Mouse (Mus musculus) midbrain, embryonic 16.5 days (tissue): ENCODE results near the gene Cpox. TPM values are rescaled to one million over a fixed set of nuclear protein-coding genes. Genes with fewer than 3 reads are reported as not detected.

Experiments used
- ATAC-seq: fragments of 200-750 bp; cut with Nextera tagmentation; 2 replicates; pipeline ENCODE4 v1.8.0; 2017; ENCODE audit warnings: moderate TSS enrichment
- H3K27ac ChIP-seq: fragments of 300-500 bp; sonication (generic); 2 replicates; pipeline ENCODE4 v1.5.1; 2014; ENCODE audit warnings: mild to moderate bottlenecking, low read length, mixed read lengths
- H3K27me3 ChIP-seq: fragments of 300-500 bp; sonication (generic); 2 replicates; pipeline ENCODE4 v1.6.1; 2014; ENCODE audit warnings: low read depth, low read length, mixed read lengths; ENCODE audit not compliant: control insufficient read depth, insufficient read depth
- H3K36me3 ChIP-seq: fragments of 300-500 bp; sonication (generic); 2 replicates; pipeline ENCODE4 v1.6.1; 2014; ENCODE audit warnings: mild to moderate bottlenecking, low read length, moderate library complexity, mixed read lengths; ENCODE audit not compliant: control insufficient read depth, insufficient read depth
- H3K4me1 ChIP-seq: fragments of 300-500 bp; sonication (generic); 2 replicates; pipeline ENCODE4 v1.6.1; 2014; ENCODE audit warnings: mild to moderate bottlenecking, low read length, mixed read lengths; ENCODE audit not compliant: control insufficient read depth, insufficient read depth
- H3K4me2 ChIP-seq: fragments of 300-500 bp; sonication (generic); 2 replicates; pipeline ENCODE4 v1.6.1; 2014; ENCODE audit warnings: mild to moderate bottlenecking, low read length, mixed read lengths
- H3K4me3 ChIP-seq: fragments of 300-500 bp; sonication (generic); 2 replicates; pipeline ENCODE4 v1.5.1; 2014; ENCODE audit warnings: low read depth, mild to moderate bottlenecking, low read length, moderate library complexity, mixed read lengths
- H3K9ac ChIP-seq: fragments of 300-500 bp; sonication (generic); 2 replicates; pipeline ENCODE4 v1.6.1; 2014; ENCODE audit warnings: low read depth, low read length, mixed read lengths
- H3K9me3 ChIP-seq: fragments of 300-500 bp; sonication (generic); replicated peaks from 2 replicates; pipeline ENCODE4 v1.6.1; 2014; ENCODE audit warnings: mild to moderate bottlenecking, low read length, mixed read lengths; ENCODE audit not compliant: control insufficient read depth, poor library complexity, severe bottlenecking
- WGBS: fragments of 180-500 bp; shearing (Covaris S2); extraction: QIAGEN DNeasy Blood & Tissue Kit; methylation state at CpG from one replicate; pipeline ENCODE4 v1.1.7; 2014; 5-methylcytosine and 5-hydroxymethylcytosine counted together
- polyA plus RNA-seq: library from polyadenylated mRNA; unstranded; fragments of >200 nt; fragmentation: Nextera tagmentation; extraction: Ambion mirVana; gene quantifications from 2 replicates; pipeline ENCODE4 v1.2.1, GENCODE M21; 2015

Gene Cpox
- polyA plus RNA-seq, 1 experiment from 2014 or later, result 13.6 TPM

DNA sequence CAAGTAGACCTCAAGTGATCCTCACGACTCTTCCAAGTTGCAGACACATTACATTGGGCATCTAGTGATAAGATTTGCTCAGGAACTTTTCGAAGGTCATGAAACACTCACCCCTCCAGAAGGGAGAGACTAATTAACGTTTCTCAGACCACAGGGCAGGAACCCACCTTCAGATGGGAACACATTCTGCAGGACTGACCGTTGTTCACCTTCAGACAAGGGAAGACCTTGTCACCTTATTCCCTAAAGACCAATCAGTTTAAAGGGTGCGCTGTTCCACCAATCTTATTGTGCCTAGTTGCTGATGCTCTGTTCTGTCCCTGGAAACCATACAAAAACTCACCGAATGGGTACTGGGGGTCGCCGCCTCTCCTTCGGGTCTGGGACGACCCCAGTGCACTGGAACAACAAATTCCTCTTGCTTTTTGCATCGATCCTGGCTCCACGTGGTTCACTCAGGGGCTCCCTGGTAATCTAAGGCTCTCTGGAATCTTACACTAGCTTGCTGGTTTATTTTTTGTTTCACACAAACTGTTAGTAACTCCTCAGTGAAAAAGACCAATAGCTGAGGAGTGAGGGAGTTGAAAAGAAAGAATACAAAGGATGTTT is 30.8 kb downstream of the Cpox start:
- Histone ChIP-seq H3K9me3 (no peaks in the 10 kb centered on the region), H3K36me3 (no peaks in the 10 kb centered on the region), H3K4me2 (no peak overlapping the region), H3K27me3 (no peaks in the 10 kb centered on the region), H3K4me1 (no peaks in the 10 kb centered on the region), H3K9ac (no peak overlapping the region), H3K27ac (no peak overlapping the region), H3K4me3 (no peak overlapping the region)
- ATAC-seq, result no peak
- WGBS, result 86% methylated on average over 12 of the region's 12 CpGs

DNA sequence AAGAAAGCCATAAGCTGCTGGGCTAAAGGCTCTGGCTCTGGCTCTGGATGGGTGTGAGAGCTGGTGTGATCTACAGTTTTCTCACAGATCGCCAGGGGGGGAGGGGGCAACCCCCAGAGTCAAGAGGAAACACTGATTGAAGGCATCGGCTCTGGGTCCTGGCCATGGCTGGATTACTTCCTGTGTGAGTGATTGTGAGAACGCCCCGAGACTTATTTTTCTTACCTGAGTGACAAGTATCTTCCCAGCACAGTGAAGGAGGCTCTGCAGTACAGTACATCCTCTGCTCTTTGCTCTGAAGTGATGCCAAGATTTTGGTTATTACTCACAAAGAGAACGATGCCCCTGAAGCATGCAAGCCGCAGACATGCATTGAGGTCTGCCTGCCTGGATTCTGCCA is 31.7 kb downstream of the Cpox start:
- Histone ChIP-seq H3K27ac (no peak overlapping the region), H3K4me2 (no peak overlapping the region), H3K9ac (no peak overlapping the region), H3K4me3 (no peak overlapping the region), H3K36me3 (no peaks in the 10 kb centered on the region), H3K9me3 (no peaks in the 10 kb centered on the region), H3K4me1 (no peaks in the 10 kb centered on the region), H3K27me3 (no peaks in the 10 kb centered on the region)
- 76% methylated on average over 6 of the region's 6 CpGs for WGBS
- ATAC-seq, result no peak

DNA sequence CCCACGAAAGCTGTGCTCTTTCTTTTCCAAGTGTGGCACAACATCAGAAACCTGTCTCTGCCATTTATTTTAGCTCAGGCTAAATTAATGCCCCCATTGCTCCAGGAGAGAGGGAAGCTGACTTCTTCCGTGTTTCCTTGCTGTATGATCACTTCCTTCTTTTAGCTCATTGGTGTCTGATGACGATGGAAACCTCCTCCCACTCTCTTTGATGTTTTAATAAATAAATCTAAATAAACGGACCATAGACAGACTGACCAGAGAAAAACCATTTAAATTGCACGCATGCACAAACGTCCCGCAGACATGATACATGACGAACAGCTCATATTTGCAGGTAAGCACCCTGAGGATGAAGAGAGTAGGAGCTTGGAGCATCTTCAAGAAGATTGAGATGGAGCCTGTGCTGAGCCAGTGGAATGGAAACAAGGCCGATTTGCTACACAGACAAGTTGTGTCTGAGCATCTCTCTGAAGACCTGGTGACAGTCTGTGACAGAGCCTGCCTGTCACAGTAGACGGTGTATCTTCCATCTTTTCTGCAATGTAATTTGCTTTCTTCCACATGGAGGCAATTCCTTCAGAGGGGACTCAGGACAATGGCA is 32.3 kb downstream of the Cpox start:
- no peaks in the 10 kb centered on the region for H3K36me3 ChIP-seq
- H3K27me3 ChIP-seq, result no peaks in the 10 kb centered on the region
- no peaks in the 10 kb centered on the region for H3K9me3 ChIP-seq
- ATAC-seq, result no peak
- no peak overlapping the region for H3K27ac ChIP-seq
- no peaks in the 10 kb centered on the region for H3K4me1 ChIP-seq
- whole genome bisulfite sequencing, result 91% methylated on average over 10 of the region's 10 CpGs
- no peak overlapping the region for H3K9ac ChIP-seq
- no peak overlapping the region for H3K4me2 ChIP-seq
- H3K4me3 ChIP-seq, result no peak overlapping the region

DNA sequence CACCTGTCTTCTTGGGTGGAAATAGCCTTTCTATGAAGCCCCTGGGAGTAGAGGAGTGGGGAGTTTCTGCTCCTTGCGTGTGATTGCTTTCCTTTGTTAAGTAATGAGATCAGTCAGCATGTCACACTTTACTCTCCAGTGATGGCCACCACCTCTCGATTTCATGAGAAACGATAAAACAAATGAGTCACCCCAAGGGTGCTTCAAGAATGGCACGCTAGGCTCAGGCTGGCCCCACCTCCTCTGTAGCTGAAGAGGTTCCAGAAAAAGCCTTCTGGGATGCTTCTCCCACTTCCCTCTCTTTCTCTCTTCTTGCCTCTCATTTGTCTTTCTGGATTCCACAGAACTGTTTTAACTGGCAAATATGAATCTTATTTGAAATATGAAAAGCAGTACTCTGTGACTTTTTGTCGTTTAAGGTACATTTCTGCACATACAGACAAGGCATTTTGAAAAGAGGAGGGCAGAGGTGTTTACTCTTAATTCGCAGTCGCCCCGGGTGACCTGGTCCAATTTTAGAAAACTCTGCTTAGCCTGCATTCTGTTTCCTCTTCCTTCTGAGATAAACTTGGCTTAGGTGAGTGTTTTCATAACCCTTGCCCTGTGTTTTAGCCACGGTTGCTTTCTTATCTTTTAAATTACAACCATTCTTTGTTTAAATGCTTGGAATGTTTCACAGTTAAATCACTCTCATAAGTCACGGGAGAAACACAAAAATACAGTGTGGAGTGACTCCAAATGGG is 33.5 kb downstream of the Cpox start:
- 49% methylated on average over 10 of the region's 10 CpGs for WGBS
- H3K4me1 ChIP-seq, result no peaks in the 10 kb centered on the region
- no peak overlapping the region for H3K4me2 ChIP-seq
- no peaks in the 10 kb centered on the region for H3K9me3 ChIP-seq
- no peaks in the 10 kb centered on the region for H3K27me3 ChIP-seq
- no peak for ATAC-seq
- H3K4me3 ChIP-seq, result no peak overlapping the region
- H3K9ac ChIP-seq, result no peak overlapping the region
- no peak overlapping the region for H3K27ac ChIP-seq
- no peaks in the 10 kb centered on the region for H3K36me3 ChIP-seq

DNA sequence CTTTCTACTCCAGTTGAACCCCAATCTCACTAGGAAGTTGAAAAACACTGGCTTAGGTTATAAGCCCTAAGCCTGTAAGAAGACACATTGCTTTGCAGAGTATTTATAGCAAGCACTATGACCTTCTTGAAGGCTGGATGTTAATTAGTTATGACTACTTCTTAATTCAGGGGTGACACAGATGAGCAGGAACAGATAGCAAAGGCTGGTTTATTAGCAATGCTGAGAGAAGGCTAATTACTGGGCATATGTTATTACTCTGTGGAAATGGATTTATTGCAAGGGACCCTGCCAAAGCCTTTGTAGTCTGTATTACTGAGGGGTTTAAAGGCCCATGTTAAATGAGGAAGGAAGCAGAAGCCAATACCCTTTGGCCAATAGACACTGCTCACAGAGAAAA is 34.9 kb downstream of the Cpox start:
- peak; percentile 42; the same call in 1 of the 2 replicates for ATAC-seq
- Histone ChIP-seq H3K4me1 (no peaks in the 10 kb centered on the region), H3K27me3 (no peaks in the 10 kb centered on the region), H3K27ac (no peak overlapping the region), H3K4me2 (no peak overlapping the region), H3K4me3 (no peak overlapping the region), H3K9me3 (no peaks in the 10 kb centered on the region), H3K9ac (no peak overlapping the region), H3K36me3 (no peaks in the 10 kb centered on the region)

DNA sequence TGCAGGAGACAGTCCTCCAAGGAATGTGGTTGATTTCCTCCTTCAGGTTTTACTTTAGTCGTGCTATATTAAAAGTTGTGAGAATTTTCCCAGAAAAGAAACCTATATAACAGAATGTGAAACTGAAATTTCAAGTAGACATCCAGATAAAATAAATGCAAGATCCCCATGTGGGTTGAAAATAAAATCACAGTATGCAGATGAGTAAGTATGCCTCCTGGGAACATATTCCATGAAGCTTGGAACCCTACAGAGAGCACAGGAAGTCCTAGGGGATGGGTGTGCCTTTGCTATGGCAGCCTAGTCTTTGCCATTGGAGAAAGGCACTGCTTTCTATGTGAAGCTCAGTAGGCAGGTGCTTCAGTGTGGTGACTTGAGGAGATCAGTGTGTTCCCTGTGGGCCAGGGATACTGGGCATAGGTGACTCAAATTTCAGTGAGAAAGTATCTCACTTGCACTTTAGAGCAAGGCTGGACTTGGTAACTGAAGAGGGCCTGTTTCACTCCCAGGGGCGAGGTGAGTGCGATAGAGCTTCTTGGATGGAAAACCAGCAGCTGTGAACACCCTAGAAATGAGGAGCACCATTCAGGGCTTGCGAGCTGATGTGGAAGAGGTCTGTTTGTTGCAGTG is 37.3 kb downstream of the Cpox start:
- Histone ChIP-seq H3K4me2 (no peak overlapping the region), H3K9ac (no peak overlapping the region), H3K4me3 (no peak overlapping the region), H3K27me3 (no peaks in the 10 kb centered on the region), H3K27ac (no peak overlapping the region), H3K4me1 (no peaks in the 10 kb centered on the region), H3K36me3 (no peaks in the 10 kb centered on the region), H3K9me3 (no peaks in the 10 kb centered on the region)
- WGBS, result 94% methylated on average over 4 of the region's 4 CpGs
- ATAC-seq, result no peak

DNA sequence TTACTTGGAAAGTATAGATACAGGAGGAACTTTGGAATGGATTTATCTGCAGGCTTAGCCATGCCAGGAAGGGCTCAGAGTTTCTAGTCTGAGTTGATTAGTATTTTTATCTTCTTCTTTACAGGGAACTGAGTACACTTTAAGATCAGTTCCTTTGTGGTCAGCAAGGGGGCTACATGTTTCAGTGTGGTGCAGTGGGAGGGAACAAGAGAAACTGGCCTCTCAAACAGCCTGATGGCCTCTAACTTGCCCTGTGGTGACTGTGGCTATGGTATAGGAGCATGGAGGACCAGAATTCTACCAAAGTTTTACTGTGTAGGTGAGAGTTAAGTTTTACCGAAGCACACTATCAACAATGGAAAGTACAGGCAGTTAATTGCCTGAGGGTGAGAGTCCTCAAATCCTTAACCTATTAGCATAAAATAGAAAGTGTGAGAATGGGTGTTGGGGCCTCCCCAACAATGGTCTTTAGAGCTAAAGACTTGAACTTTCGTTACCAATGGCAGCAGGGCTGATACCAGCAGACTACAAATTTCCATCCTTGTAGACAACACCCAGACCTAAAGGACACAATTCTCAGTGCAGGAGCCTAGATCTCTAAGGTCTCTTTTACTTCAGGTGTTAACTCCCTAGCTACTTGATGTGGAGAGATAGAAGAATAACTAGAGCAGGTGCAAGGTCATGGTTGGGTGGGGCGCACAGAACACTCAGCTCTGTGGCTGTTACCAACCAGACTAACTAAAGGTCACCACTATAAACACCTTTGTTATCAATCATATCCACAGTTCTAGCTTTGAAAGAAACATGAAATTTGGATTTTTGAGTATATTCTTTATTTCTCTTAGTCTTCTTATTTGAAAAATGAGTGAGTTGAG is 38.7 kb downstream of the Cpox start:
- no peak for ATAC-seq
- 83% methylated on average over 3 of the region's 3 CpGs for WGBS
- no peaks in the 10 kb centered on the region for H3K27me3 ChIP-seq
- H3K27ac ChIP-seq, result no peak overlapping the region
- no peaks in the 10 kb centered on the region for H3K9me3 ChIP-seq
- H3K4me1 ChIP-seq, result no peaks in the 10 kb centered on the region
- no peaks in the 10 kb centered on the region for H3K36me3 ChIP-seq
- H3K9ac ChIP-seq, result no peak overlapping the region
- H3K4me2 ChIP-seq, result no peak overlapping the region
- no peak overlapping the region for H3K4me3 ChIP-seq

DNA sequence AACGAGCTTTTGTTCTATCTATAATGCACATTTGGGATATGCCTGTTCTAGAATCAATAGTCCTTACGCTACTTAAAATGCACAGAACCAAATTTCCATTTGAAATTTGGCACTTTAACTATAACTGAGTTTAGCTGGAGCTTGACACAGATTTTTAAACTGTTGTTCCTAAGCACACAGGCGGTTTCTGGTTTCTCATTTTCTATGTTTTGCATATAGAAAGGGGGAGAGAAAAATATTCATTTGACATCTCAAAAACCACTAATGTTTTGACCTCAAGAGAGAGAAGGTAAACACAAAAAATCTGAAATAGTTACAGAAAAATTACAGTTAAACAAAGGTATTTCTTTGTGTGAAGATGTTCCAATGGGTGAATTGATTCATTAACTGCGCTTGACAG is 39.4 kb downstream of the Cpox start:
- Histone ChIP-seq H3K9ac (no peak overlapping the region), H3K9me3 (no peaks in the 10 kb centered on the region), H3K4me2 (no peak overlapping the region), H3K4me3 (no peak overlapping the region), H3K27ac (no peak overlapping the region), H3K4me1 (no peaks in the 10 kb centered on the region), H3K36me3 (no peaks in the 10 kb centered on the region), H3K27me3 (no peaks in the 10 kb centered on the region)
- WGBS, result 70% methylated on average over 4 of the region's 4 CpGs
- no peak for ATAC-seq
